Mouse (Mus musculus) heart, embryonic 14.5 days (tissue): ENCODE measurements around the gene Trp53bp1. TPM values are rescaled to one million over a fixed set of nuclear protein-coding genes. Genes with fewer than 3 reads are reported as not detected.
A peak's percentile ranks its signal among the peaks of the same experiment; 100 is the strongest.

Experiments used
- ATAC-seq: fragments of 200-750 bp; cut with Nextera tagmentation; 2 replicates; pipeline ENCODE4 v1.8.0; 2017; ENCODE audit warnings: low read depth, moderate TSS enrichment; ENCODE audit not compliant: insufficient number of reproducible peaks, insufficient read depth, low FRiP score
- H3K27ac ChIP-seq, 2 experiments: fragments of 200-500 bp in 1 of 2; fragments of 300-500 bp in 1 of 2; sonication (generic) in 1 of 2; replicated peaks in 1 of 2; 2 replicates each; pipeline ENCODE4 v1.5.1; 2012 to 2014; ENCODE audit warnings: low read depth in 2 of 2, low read length in 2 of 2, control low read depth in 1 of 2, mild to moderate bottlenecking in 1 of 2, mixed read lengths in 1 of 2; ENCODE audit not compliant: control insufficient read depth in 1 of 2, insufficient read depth in 1 of 2
- H3K27me3 ChIP-seq: fragments of 300-500 bp; sonication (generic); 2 replicates; pipeline ENCODE4 v1.6.1; 2014; ENCODE audit warnings: mild to moderate bottlenecking, low read length, control low read depth; ENCODE audit not compliant: control insufficient read depth, insufficient read depth
- H3K36me3 ChIP-seq: fragments of 300-500 bp; sonication (generic); 2 replicates; pipeline ENCODE4 v1.6.1; 2014; ENCODE audit warnings: mild to moderate bottlenecking, control low read depth, low read length, mixed read lengths; ENCODE audit not compliant: control insufficient read depth, insufficient read depth
- H3K4me1 ChIP-seq, 2 experiments: fragments of 200-500 bp in 1 of 2; fragments of 300-500 bp in 1 of 2; sonication (generic) in 1 of 2; 2 replicates each; pipeline ENCODE4 v1.6.1; 2012 to 2014; ENCODE audit warnings: low read length in 2 of 2, control low read depth in 1 of 2, mixed read lengths in 1 of 2; ENCODE audit not compliant: control insufficient read depth in 2 of 2, insufficient read depth in 2 of 2
- H3K4me2 ChIP-seq: fragments of 300-500 bp; sonication (generic); 2 replicates; pipeline ENCODE4 v1.6.1; 2014; ENCODE audit warnings: mild to moderate bottlenecking, low read length
- H3K4me3 ChIP-seq, 2 experiments: fragments of 200-500 bp in 1 of 2; fragments of 300-500 bp in 1 of 2; sonication (generic) in 1 of 2; 2 replicates each; pipeline ENCODE4 v1.5.1; 2012 to 2014; ENCODE audit warnings: low read length in 2 of 2, mild to moderate bottlenecking in 2 of 2, control low read depth in 1 of 2, low read depth in 1 of 2, moderate library complexity in 1 of 2; ENCODE audit not compliant: control insufficient read depth in 1 of 2, insufficient read depth in 1 of 2
- H3K9ac ChIP-seq: fragments of 300-500 bp; sonication (generic); 2 replicates; pipeline ENCODE4 v1.6.1; 2014; ENCODE audit warnings: mild to moderate bottlenecking, low read length
- H3K9me3 ChIP-seq: fragments of 300-500 bp; sonication (generic); 2 replicates; pipeline ENCODE4 v1.6.1; 2016; ENCODE audit warnings: low read length, control low read depth; ENCODE audit not compliant: control insufficient read depth
- WGBS: fragments of 180-500 bp; shearing (Covaris S2); extraction: QIAGEN DNeasy Blood & Tissue Kit; methylation state at CpG from one replicate; pipeline ENCODE4 v1.1.7; 2014; 5-methylcytosine and 5-hydroxymethylcytosine counted together
- polyA plus RNA-seq: library from polyadenylated mRNA; unstranded; fragments of >200 nt; fragmentation: Nextera tagmentation; extraction: Ambion mirVana; gene quantifications from 2 replicates; pipeline ENCODE4 v1.2.1, GENCODE M21; 2014

The Trp53bp1 gene
- polyA plus RNA-seq, result 44.1 and 47.5 TPM in 2 replicates

DNA sequence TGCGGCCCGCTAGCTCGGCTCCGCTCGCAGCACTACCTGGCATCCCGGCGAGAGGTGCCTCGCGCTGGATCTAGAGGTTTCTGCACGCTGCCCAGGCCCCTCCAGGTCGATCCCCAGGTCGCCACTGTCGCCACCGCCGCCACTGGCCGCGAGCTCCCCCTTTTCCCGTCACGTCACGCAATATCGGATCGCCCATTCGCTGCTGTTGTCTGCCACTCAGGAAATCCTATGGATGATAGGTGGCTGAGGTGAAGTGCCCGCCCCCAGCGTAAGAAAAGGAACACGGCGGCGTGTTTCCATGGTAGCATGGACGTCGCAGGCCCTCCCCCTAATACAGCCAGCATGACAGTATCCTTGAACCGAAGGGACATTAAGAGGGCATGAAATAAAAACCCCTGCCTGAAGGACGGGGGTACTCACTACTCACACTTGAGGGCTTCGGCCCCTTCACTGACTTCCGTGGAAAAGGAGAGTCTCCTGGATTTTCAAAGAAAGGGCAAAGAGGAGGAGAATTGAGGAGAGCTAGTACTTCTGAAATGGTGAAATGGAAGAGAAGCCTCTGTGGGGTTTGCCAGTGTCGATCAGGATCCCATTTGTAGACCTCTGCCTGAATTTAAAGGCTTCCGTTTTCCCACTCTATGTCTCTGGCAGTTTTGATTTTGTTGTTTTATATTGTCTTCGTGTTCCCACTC, at the start of gene Trp53bp1:
TSS of gene Trp53bp1 (minus strand) at position 172 of the 692 bp plus-strand sequence.
- Histone ChIP-seq H3K4me1 (peaks cover 2 to 8% of the 10 kb centered on the region in 2 experiments; a peak in 2 of 4 replicates), H3K4me3 (peak within 1 kb of the TSS; percentile 89 to 95), H3K9me3 (no peaks in the 10 kb centered on the region), H3K27me3 (no peaks in the 10 kb centered on the region), H3K36me3 (peaks cover 36% of the 10 kb centered on the region), H3K9ac (peak within 1 kb of the TSS; percentile 84), H3K4me2 (peak within 1 kb of the TSS; percentile 76), H3K27ac (peak within 1 kb of the TSS; percentile 49 to 74)
- peak; percentile 96 for ATAC-seq
- 2% methylated on average over 37 of the region's 37 CpGs for WGBS

DNA sequence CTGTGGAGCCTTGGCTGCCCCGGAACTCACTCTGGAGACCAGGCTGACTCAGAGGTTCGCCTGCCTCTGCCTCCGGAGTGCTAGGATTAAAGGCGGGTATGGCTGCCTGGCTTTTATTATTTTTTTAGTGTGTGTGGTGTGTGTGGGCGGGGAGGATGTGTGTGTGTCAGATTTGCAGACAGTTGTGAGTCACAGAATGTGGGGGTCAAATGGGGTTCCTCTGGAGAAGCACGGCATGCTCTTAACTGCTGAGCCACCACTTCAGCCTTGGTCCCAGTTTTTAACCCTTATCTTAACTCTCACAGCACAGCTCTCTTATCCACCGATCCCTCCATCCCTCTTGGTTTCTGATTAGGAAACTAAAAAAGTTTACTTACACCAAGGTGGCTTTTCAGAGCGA, 45.1 kb upstream of the Trp53bp1 start:
- ATAC-seq, result no peak
- no peaks in the 10 kb centered on the region for H3K9me3 ChIP-seq
- WGBS, result 52% methylated on average over 8 of the region's 8 CpGs
- H3K36me3 ChIP-seq, result peaks cover 12% of the 10 kb centered on the region; the same call in 1 of the 2 replicates
- H3K27me3 ChIP-seq, result no peaks in the 10 kb centered on the region
- no peak overlapping the region for H3K4me2 ChIP-seq
- no peak overlapping the region for H3K9ac ChIP-seq
- H3K4me1 ChIP-seq, result no peaks in the 10 kb centered on the region
- no peak overlapping the region for H3K27ac ChIP-seq
- H3K4me3 ChIP-seq, result no peak overlapping the region

DNA sequence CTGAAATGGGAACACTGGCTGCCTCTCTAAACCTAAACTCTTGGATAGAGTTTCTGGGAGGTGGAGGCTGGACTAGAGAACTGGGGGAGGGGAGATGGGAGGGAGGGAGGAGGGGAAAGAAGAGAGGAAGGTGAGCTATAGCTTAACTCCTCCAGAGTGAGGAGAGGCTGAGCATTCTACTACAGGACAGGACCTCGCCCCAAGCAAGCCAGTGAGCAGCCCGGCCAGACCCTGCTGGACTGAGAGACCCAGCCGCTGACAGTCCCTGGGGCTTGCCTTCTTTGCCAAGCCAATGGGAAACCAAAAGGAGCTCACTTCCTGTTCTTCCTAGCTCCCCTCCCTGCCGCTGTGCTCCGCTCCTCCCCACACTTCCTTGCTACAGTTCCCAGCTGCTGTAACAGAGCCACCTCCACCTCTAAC, 37.8 kb upstream of the Trp53bp1 start:
- Histone ChIP-seq H3K4me3 (no peak overlapping the region), H3K36me3 (peaks cover 38% of the 10 kb centered on the region), H3K27me3 (0 out of 2 replicates have a peak, but pooled peaks cover 8% of the 10 kb centered on the region), H3K4me1 (peaks cover 0 to 3% of the 10 kb centered on the region in 2 experiments; a peak in 1 of 4 replicates), H3K4me2 (peak overlapping the region; percentile 31), H3K9me3 (no peaks in the 10 kb centered on the region), H3K27ac (no peak overlapping the region), H3K9ac (no peak overlapping the region)
- peak; percentile 30; the same call in 1 of the 2 replicates for ATAC-seq
- 16% methylated on average over 5 of the region's 5 CpGs for WGBS

DNA sequence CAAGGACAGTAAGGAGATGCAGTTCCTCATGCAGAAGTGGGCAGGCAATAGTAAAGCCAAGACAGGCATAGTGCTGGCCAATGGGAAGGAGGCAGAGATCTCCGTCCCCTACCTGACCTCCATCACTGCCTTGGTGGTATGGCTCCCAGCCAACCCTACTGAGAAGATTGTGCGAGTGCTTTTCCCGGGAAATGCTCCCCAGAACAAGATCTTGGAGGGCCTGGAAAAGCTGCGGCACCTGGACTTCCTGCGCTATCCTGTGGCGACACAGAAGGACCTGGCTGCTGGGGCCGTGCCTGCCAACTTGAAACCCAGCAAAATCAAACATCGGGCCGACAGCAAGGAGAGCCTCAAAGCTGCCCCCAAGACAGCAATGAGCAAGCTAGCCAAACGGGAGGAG, 28.8 kb upstream of the Trp53bp1 start:
- H3K9me3 ChIP-seq, result no peaks in the 10 kb centered on the region
- WGBS, result 78% methylated on average over 10 of the region's 10 CpGs

DNA sequence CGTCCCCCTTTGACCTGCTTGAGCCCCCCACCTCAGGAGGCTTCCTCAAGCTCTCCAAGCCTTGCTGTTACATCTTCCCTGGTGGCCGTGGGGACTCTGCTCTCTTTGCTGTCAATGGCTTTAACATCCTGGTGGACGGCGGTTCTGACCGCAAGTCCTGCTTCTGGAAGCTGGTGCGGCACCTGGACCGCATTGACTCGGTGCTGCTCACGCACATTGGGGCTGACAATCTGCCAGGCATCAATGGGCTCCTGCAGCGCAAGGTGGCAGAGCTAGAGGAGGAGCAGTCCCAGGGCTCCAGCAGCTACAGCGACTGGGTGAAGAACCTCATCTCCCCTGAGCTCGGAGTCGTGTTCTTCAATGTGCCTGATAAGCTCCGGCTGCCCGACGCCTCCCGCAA, 28.3 kb upstream of the Trp53bp1 start:
- no peak for ATAC-seq
- 74% methylated on average over 17 of the region's 17 CpGs for WGBS
- Histone ChIP-seq H3K9ac (no peak overlapping the region), H3K36me3 (peaks cover 54% of the 10 kb centered on the region), H3K4me2 (no peak overlapping the region), H3K9me3 (no peaks in the 10 kb centered on the region), H3K27me3 (0 out of 2 replicates have a peak, but pooled peaks cover 6% of the 10 kb centered on the region), H3K4me1 (peaks cover 25 to 37% of the 10 kb centered on the region in 2 experiments), H3K27ac (no peak overlapping the region), H3K4me3 (no peak overlapping the region)

More for the DNA sequence above, 28.8 kb upstream of the Trp53bp1 start:
- 0 out of 2 replicates have a peak, but pooled peaks cover 7% of the 10 kb centered on the region for H3K27me3 ChIP-seq
- H3K27ac ChIP-seq, result no peak overlapping the region
- ATAC-seq, result no peak
- peaks cover 59% of the 10 kb centered on the region for H3K36me3 ChIP-seq
- no peak overlapping the region for H3K4me2 ChIP-seq
- H3K9ac ChIP-seq, result no peak overlapping the region
- no peak overlapping the region for H3K4me3 ChIP-seq
- peaks cover 19 to 31% of the 10 kb centered on the region in 2 experiments; a peak in 3 of 4 replicates for H3K4me1 ChIP-seq

DNA sequence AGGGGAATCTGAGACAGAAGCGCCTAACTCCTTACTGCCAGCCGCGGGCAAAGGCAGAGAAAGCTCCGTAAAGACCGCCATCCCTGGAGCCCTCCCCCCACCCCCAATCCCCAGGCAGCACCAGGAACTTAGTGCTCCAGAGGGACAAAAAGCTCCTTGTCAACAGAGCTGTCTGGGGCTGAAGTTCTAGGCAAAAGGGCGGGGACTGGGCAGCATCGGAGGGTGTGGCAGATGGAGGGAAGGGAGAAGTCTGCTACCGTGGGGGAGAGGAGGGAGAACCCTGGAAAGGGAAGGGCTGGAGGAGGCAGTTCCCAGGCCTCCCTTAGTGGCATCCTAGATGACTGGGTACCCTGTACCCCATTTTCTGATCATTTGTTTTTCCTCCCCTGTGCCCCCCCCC, 26.9 kb upstream of the Trp53bp1 start:
- H3K9ac ChIP-seq, result peak overlapping the region; percentile 2; the same call in 1 of the 2 replicates
- 12% methylated on average over 8 of the region's 8 CpGs for WGBS
- no peak overlapping the region for H3K4me3 ChIP-seq
- peaks cover 35 to 48% of the 10 kb centered on the region in 2 experiments for H3K4me1 ChIP-seq
- no peak overlapping the region for H3K4me2 ChIP-seq
- peaks cover 40% of the 10 kb centered on the region for H3K36me3 ChIP-seq
- no peaks in the 10 kb centered on the region for H3K9me3 ChIP-seq
- ATAC-seq, result no peak
- no peak overlapping the region for H3K27ac ChIP-seq
- 0 out of 2 replicates have a peak, but pooled peaks cover 6% of the 10 kb centered on the region for H3K27me3 ChIP-seq

DNA sequence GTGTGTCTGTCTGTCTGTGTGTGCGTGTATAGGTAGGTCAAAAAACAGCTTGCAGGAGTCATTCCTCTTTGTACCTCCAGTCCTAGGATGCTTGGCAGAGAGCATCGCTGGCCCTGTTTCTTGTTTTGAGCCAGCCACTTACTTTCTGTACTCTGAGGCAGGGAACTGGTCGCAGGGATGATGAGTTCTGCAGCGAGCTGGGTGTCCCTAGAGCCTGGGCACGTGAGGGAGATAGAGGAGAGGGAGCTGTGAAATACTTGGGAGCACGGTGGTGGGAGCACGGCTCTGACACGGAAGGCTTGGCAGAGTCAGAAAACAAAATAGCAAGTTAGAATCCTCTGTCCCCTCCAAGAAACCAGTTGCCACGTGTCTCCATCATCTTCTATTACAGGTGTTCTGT, 26.5 kb upstream of the Trp53bp1 start:
- ATAC-seq, result no peak
- Histone ChIP-seq H3K27ac (no peak overlapping the region), H3K9me3 (no peaks in the 10 kb centered on the region), H3K27me3 (0 out of 2 replicates have a peak, but pooled peaks cover 6% of the 10 kb centered on the region), H3K4me1 (peaks cover 35 to 48% of the 10 kb centered on the region in 2 experiments), H3K4me2 (no peak overlapping the region), H3K4me3 (no peak overlapping the region), H3K36me3 (peaks cover 36% of the 10 kb centered on the region), H3K9ac (0 out of 2 replicates have a peak overlapping the region, but pooled peaks have one; percentile 2)
- WGBS, result 9% methylated on average over 9 of the region's 9 CpGs
